Mouse (Mus musculus) brain, embryonic 14.5 days (tissue): ENCODE measurements around the gene Lrrc8c. TPM values are rescaled to one million over a fixed set of nuclear protein-coding genes. Genes with fewer than 3 reads are reported as not detected.

Experiments
- DNase-seq: peaks from one replicate; pipeline ENCODE4 v3.0.0-alpha.2; 2011; ENCODE audit warnings: low read depth
- CTCF ChIP-seq: fragments of 200-500 bp; IDR thresholded peaks from 2 replicates; pipeline ENCODE4 v1.5.1; 2012; ENCODE audit warnings: inconsistent platforms, mild to moderate bottlenecking, moderate library complexity, borderline replicate concordance; ENCODE audit not compliant: insufficient read depth, insufficient read length; ENCODE audit errors: extremely low read depth
- POLR2A ChIP-seq: fragments of 200-500 bp; IDR thresholded peaks from 2 replicates; pipeline ENCODE4 v1.6.1; 2012; ENCODE audit warnings: mild to moderate bottlenecking, inconsistent platforms, borderline replicate concordance; ENCODE audit not compliant: poor library complexity, insufficient read depth, insufficient read length, severe bottlenecking; ENCODE audit errors: extremely low read depth
- polyA plus RNA-seq: library from polyadenylated mRNA; depleted of rRNA; stranded (reverse); fragments of >200 nt; gene quantifications from 2 replicates; pipeline ENCODE4 v1.2.3, GENCODE M21; 2012

The Lrrc8c gene
- polyA plus RNA-seq, 1 experiment, result 14.8 TPM

GRCm38 (mm10) chr5:105638916-105639315, 119.7 kb downstream of the Lrrc8c start:
- TF ChIP-seq POLR2A (no peak), CTCF (no peak)
- no peak for DNase-seq

DNA sequence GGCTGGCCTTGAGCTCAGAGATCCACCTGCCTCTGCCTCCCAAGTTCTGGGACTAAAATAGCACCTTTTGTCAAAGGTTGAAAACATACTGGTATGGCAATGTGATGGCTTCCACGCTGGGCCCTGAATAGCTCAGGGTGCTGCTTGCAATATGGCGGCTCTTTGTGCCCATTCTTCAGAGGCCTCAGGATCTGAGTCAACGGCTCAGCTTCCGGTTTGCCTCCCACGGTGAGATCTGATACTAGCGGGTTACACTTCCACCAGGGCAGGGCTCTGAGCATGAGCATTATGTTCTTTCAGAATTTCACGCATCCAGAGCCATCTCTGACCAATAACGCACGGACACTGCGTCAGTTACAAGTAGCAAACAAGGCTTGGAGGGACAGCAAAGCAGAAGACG, 120.2 kb downstream of the Lrrc8c start:
- no peak for TF ChIP-seq POLR2A
- no peak for TF ChIP-seq CTCF
- no peak for DNase-seq

GRCm38 (mm10) chr5:105642517-105642916, 123.3 kb downstream of the Lrrc8c start:
- no peak for DNase-seq
- TF ChIP-seq POLR2A (no peak), CTCF (no peak)

DNA sequence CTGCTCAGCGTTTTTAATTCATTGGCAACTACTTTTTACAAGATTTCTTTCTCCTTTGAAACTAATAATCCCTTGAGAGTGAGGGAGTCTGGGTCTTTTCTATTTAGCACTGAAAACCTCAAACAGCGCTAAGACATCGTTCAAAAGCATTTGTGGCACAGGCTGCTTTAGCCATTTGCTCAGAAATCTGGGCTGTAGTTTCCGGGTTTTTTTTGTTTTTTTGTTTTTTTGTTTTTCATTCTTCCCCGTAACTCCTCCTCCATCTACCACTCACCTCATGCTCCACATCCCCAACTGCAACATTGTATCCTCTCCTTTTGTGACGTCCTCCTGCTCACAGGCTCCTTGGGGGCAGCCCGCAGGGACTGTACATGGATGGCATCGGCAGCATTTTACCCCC, 124.1 kb downstream of the Lrrc8c start:
- TF ChIP-seq POLR2A (no peak), CTCF (no peak)

GRCm38 (mm10) chr5:105644195-105644594, 125.0 kb downstream of the Lrrc8c start:
- no peak for TF ChIP-seq CTCF
- no peak for TF ChIP-seq POLR2A
- DNase-seq, result no peak

More for the DNA sequence above, 124.1 kb downstream of the Lrrc8c start:
- DNase-seq, result no peak

GRCm38 (mm10) chr5:105647094-105647493, 127.9 kb downstream of the Lrrc8c start:
- no peak for TF ChIP-seq POLR2A
- no peak for TF ChIP-seq CTCF
- no peak for DNase-seq

- DNase-seq, result peak; percentile 41
- TF ChIP-seq CTCF (no peak), POLR2A (no peak)
Measured at GRCm38 (mm10) chr5:105648648-105649287, 129.6 kb downstream of the Lrrc8c start.

GRCm38 (mm10) chr5:105649514-105650001, 130.4 kb downstream of the Lrrc8c start:
- no peak for DNase-seq
- TF ChIP-seq CTCF (no peak), POLR2A (no peak)

DNA sequence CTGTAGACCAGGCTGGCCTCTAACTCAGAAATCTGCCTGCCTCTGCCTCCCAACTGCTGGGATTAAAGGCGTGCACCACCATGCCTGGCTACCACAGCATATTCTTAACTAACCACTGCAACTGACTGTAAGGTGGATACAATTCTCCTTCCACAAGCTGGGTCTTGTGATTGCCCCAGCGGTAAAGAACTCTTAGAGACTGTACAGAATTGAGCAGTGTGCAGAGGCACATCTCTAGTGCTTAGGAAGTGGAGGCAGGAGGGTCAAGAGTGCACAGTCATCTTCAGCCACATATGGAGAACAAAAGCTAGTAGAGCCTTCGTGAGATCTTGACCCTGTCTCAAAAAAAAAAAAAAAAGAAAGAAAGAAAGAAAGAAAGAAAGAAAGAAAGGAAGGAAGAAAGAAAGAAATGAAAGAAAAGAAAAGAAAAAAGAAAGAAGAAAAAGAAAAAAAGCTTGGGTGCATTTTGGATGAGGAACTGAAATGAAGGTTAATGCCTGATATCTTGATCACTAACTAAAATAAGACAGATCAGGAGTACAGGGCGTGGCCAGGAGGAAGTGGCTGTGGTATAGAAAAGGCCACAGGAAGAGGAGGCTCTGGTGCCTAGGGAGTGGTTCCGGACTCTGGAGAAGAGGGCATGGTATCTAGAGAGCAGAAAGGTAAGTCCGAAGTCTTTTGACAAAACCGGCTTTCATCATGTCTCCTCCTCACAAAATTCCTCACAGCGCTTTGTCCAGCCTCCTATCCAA, 131.7 kb downstream of the Lrrc8c start:
- no peak for DNase-seq
- TF ChIP-seq CTCF (no peak), POLR2A (no peak)

DNA sequence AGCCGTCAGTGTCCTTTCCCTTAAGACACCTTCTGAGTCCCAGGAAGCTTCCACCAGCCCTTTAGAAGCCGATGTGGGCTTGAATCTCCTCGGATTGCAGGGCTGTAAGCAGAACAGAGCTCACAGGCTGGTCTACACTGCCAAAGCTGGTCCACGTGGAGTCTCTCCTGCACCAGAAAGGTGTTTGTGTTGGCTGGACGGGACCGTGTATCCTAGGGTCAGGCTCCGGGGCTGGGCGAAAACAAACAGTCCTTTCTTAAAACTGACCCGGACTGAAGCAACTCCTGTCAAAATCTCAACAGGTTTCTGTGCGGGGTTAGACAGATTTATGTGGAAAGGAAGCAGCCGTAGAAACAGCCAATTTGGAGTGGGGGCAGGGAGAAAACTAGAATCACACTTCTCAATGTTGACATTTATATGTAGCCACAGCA, 132.4 kb downstream of the Lrrc8c start:
- no peak for DNase-seq
- TF ChIP-seq CTCF (no peak), POLR2A (no peak)

DNA sequence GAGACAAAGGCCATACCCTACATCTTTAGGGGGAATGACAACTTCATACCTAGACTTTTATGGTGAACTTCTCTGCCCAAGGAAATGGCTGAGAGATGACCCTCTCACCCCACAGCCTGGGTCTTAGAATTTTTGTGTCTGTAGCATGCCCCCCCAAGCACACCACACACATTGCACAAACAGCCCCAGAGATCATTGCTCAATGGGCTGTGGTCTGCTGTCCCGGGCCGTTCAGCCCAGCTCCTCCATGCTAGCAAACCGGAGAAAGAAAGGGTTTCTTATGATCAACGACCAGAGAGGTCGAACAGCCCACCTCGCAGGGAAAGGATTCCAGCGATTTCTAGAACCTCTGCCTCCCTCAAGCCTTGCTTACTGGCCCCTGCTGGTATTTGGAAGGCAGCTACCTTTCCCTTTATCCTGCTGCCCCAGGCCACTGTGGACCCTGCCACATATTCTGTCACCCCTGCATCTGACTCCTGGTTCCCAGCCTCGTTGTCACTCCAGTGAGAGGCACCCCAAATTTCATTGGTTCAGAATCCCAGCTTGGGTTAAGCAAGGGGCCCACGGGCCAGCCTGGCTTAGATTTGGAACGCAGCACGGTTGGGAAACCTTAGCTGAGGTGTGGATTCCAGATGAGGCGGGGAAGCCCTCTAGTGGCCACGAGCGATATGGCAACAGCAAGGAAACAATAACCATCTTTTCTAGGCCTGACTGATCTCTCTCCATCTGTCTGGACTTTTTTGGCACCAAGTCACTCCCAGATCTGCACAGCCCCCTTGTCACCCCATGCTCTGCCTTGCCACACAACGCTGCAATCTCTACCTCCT, 135.3 kb downstream of the Lrrc8c start:
- peak; percentile 88 for DNase-seq
- TF ChIP-seq CTCF (peak; percentile 96), POLR2A (no peak)

DNA sequence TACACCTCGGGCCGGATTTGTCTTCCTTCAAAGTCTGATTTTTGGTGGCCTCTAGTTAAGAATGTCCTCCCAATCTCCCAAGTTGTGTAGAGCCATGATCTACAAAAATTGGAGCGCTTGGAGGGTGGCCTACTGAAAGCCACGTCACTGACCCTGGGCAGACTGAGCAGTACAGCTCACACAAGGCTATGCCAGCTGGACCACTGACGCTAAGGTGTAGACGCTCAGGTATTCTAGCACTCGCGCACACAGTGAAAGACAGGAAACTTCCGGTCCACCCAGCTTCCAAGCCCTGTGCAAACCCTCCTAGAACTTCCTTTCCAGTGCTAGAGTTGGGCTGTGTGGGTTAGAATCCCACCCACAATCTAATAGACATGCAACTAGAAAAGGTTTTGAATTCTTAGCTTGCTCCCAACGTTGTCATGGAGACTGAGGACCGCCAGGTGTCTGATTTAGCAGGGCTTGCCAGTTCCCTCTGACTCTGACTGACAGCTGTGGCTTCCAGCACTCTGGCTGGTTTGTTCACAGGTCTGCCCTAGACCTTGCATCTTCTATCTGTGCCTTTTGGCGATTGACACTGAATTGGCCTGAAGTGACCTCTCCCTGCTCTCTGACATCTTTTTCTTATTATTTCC, 136.0 kb downstream of the Lrrc8c start:
- peak; percentile 43 for DNase-seq
- TF ChIP-seq POLR2A (no peak), CTCF (no peak)
